Mouse (Mus musculus): Measurements from ENCODE around the gene Btf3l4. TPM values are rescaled to one million over a fixed set of nuclear protein-coding genes. Genes with fewer than 3 reads are reported as not detected.

The Btf3l4 gene
- polyA plus RNA-seq, 1 experiment from 2014 or later, result 146 TPM

GRCm38 (mm10) chr4:108789258-108789936 is 44.0 kb downstream of the Btf3l4 start:
- Histone ChIP-seq H3K4me2 (replicated peaks; ENCODE audit: low read depth, low read length) (no peak overlapping the region), H3K4me1 (ENCODE audit: insufficient read depth, low read length) (no peaks in the 10 kb centered on the region)

GRCm38 (mm10) chr4:108782421-108783085 is 50.9 kb downstream of the Btf3l4 start:
- H3K9ac ChIP-seq (replicated peaks; ENCODE audit: low read length), result no peak overlapping the region
- H3K4me1 ChIP-seq (ENCODE audit: insufficient read depth, low read length), result peaks cover 8% of the 10 kb centered on the region; the same call in 1 of the 2 replicates
- H3K27ac ChIP-seq (ENCODE audit: low read length), result no peak overlapping the region
- no peaks in the 10 kb centered on the region for H3K36me3 ChIP-seq (ENCODE audit: insufficient read depth, low read length)
- WGBS, result 46% methylated on average over 8 of the region's 8 CpGs
- no peak overlapping the region for H3K4me3 ChIP-seq (ENCODE audit: low read length)
- H3K9me3 ChIP-seq (ENCODE audit: low read length), result no peaks in the 10 kb centered on the region
- no peak for ATAC-seq (ENCODE audit: low FRiP score, low TSS enrichment)
- no peaks in the 10 kb centered on the region for H3K27me3 ChIP-seq (ENCODE audit: insufficient read depth, low read length)
- H3K4me2 ChIP-seq (replicated peaks; ENCODE audit: low read depth, low read length), result no peak overlapping the region

More at GRCm38 (mm10) chr4:108789258-108789936, 44.0 kb downstream of the Btf3l4 start:
- Histone ChIP-seq H3K9ac (replicated peaks; ENCODE audit: low read length) (no peak overlapping the region), H3K36me3 (ENCODE audit: insufficient read depth, low read length) (no peaks in the 10 kb centered on the region), H3K27ac (ENCODE audit: low read length) (no peak overlapping the region), H3K4me3 (ENCODE audit: low read length) (no peak overlapping the region), H3K27me3 (ENCODE audit: insufficient read depth, low read length) (no peaks in the 10 kb centered on the region), H3K9me3 (ENCODE audit: low read length) (no peaks in the 10 kb centered on the region)
- no peak for ATAC-seq (ENCODE audit: low FRiP score, low TSS enrichment)
- WGBS, result 75% methylated on average over 6 of the region's 6 CpGs

GRCm38 (mm10) chr4:108781596-108781995 is 51.8 kb downstream of the Btf3l4 start:
- 73% methylated on average over 3 of the region's 3 CpGs for WGBS
- no peak overlapping the region for H3K27ac ChIP-seq (ENCODE audit: low read length)
- peak overlapping the region; percentile 75; the same call in 1 of the 2 replicates for H3K4me2 ChIP-seq (replicated peaks; ENCODE audit: low read depth, low read length)
- peaks cover 8% of the 10 kb centered on the region; the same call in 1 of the 2 replicates for H3K4me1 ChIP-seq (ENCODE audit: insufficient read depth, low read length)
- H3K9me3 ChIP-seq (ENCODE audit: low read length), result no peaks in the 10 kb centered on the region
- H3K36me3 ChIP-seq (ENCODE audit: insufficient read depth, low read length), result no peaks in the 10 kb centered on the region
- no peaks in the 10 kb centered on the region for H3K27me3 ChIP-seq (ENCODE audit: insufficient read depth, low read length)
- ATAC-seq (ENCODE audit: low FRiP score, low TSS enrichment), result no peak
- H3K4me3 ChIP-seq (ENCODE audit: low read length), result peak overlapping the region; percentile 76; the same call in 1 of the 2 replicates
- no peak overlapping the region for H3K9ac ChIP-seq (replicated peaks; ENCODE audit: low read length)

GRCm38 (mm10) chr4:108780864-108781205 is 52.6 kb downstream of the Btf3l4 start:
- Histone ChIP-seq H3K4me3 (ENCODE audit: low read length) (peak overlapping the region; percentile 76), H3K9me3 (ENCODE audit: low read length) (no peaks in the 10 kb centered on the region), H3K4me1 (ENCODE audit: insufficient read depth, low read length) (peaks cover 8% of the 10 kb centered on the region; the same call in 1 of the 2 replicates), H3K27ac (ENCODE audit: low read length) (peak overlapping the region; percentile 95; the same call in 1 of the 2 replicates), H3K27me3 (ENCODE audit: insufficient read depth, low read length) (no peaks in the 10 kb centered on the region), H3K4me2 (replicated peaks; ENCODE audit: low read depth, low read length) (peak overlapping the region; percentile 75), H3K36me3 (ENCODE audit: insufficient read depth, low read length) (no peaks in the 10 kb centered on the region), H3K9ac (replicated peaks; ENCODE audit: low read length) (peak overlapping the region; percentile 99)
- no peak for ATAC-seq (ENCODE audit: low FRiP score, low TSS enrichment)
- WGBS, result under 1% methylated on average over 14 of the region's 20 CpGs

- peak within 1 kb of the TSS; percentile 75 for H3K4me2 ChIP-seq (replicated peaks; ENCODE audit: low read depth, low read length)
- peak; percentile 95 for ATAC-seq (ENCODE audit: low FRiP score, low TSS enrichment)
- under 1% methylated on average over 98 of the region's 111 CpGs for WGBS
These were observed 53.2 kb downstream of the Btf3l4 start, which contains the start of gene Zfyve9 for GRCm38 (mm10) chr4:108780057-108780863. TSS of gene Zfyve9 (minus strand) at chr4:108780798.

GRCm38 (mm10) chr4:108779763-108780056 is 53.7 kb downstream of the Btf3l4 start:
- 0% methylated on average over 7 of the region's 7 CpGs for WGBS
- peak overlapping the region; percentile 76 for H3K4me3 ChIP-seq (ENCODE audit: low read length)
- ATAC-seq (ENCODE audit: low FRiP score, low TSS enrichment), result no peak
- peak overlapping the region; percentile 95 for H3K27ac ChIP-seq (ENCODE audit: low read length)
- H3K36me3 ChIP-seq (ENCODE audit: insufficient read depth, low read length), result no peaks in the 10 kb centered on the region
- no peaks in the 10 kb centered on the region for H3K9me3 ChIP-seq (ENCODE audit: low read length)
- peaks cover 8% of the 10 kb centered on the region; the same call in 1 of the 2 replicates for H3K4me1 ChIP-seq (ENCODE audit: insufficient read depth, low read length)
- no peaks in the 10 kb centered on the region for H3K27me3 ChIP-seq (ENCODE audit: insufficient read depth, low read length)
- H3K9ac ChIP-seq (replicated peaks; ENCODE audit: low read length), result peak overlapping the region; percentile 99
- H3K4me2 ChIP-seq (replicated peaks; ENCODE audit: low read depth, low read length), result peak overlapping the region; percentile 75

More at GRCm38 (mm10) chr4:108780057-108780863, 53.2 kb downstream of the Btf3l4 start, which contains the start of gene Zfyve9:
- Histone ChIP-seq H3K36me3 (ENCODE audit: insufficient read depth, low read length) (no peaks in the 10 kb centered on the region), H3K4me1 (ENCODE audit: insufficient read depth, low read length) (peaks cover 8% of the 10 kb centered on the region; the same call in 1 of the 2 replicates), H3K9me3 (ENCODE audit: low read length) (no peaks in the 10 kb centered on the region), H3K4me3 (ENCODE audit: low read length) (peak within 1 kb of the TSS; percentile 76), H3K9ac (replicated peaks; ENCODE audit: low read length) (peak within 1 kb of the TSS; percentile 99), H3K27ac (ENCODE audit: low read length) (peak within 1 kb of the TSS; percentile 95), H3K27me3 (ENCODE audit: insufficient read depth, low read length) (no peaks in the 10 kb centered on the region)

- ATAC-seq (ENCODE audit: low FRiP score, low TSS enrichment), result no peak
- no peaks in the 10 kb centered on the region for H3K27me3 ChIP-seq (ENCODE audit: insufficient read depth, low read length)
- H3K9ac ChIP-seq (replicated peaks; ENCODE audit: low read length), result no peak overlapping the region
- H3K4me2 ChIP-seq (replicated peaks; ENCODE audit: low read depth, low read length), result no peak overlapping the region
- no peaks in the 10 kb centered on the region for H3K4me1 ChIP-seq (ENCODE audit: insufficient read depth, low read length)
- H3K4me3 ChIP-seq (ENCODE audit: low read length), result no peak overlapping the region
- H3K27ac ChIP-seq (ENCODE audit: low read length), result no peak overlapping the region
- H3K9me3 ChIP-seq (ENCODE audit: low read length), result no peaks in the 10 kb centered on the region
- no peaks in the 10 kb centered on the region for H3K36me3 ChIP-seq (ENCODE audit: insufficient read depth, low read length)
These were observed 64.9 kb downstream of the Btf3l4 start for GRCm38 (mm10) chr4:108768527-108768926.

Other genes starting within 250 kb of the Btf3l4 start
- 33.7 and 34.0 TPM in 2 replicates for gene Cc2d1b, start 213.7 kb downstream of the Btf3l4 start, polyA plus RNA-seq (2015; fragmentation: Nextera tagmentation; extraction: Ambion mirVana)
- 0.50 and 1.2 TPM in 2 replicates for gene 3110021N24Rik, start 114.0 kb downstream of the Btf3l4 start, polyA plus RNA-seq (2015; fragmentation: Nextera tagmentation; extraction: Ambion mirVana)
- gene Zfyve9, start 52.8 kb downstream of the Btf3l4 start, polyA plus RNA-seq (2015; fragmentation: Nextera tagmentation; extraction: Ambion mirVana), result 2.8 and 3.4 TPM in 2 replicates
- 104 and 108 TPM in 2 replicates for gene Txndc12, start 987 bp upstream of the Btf3l4 start, polyA plus RNA-seq (2015; fragmentation: Nextera tagmentation; extraction: Ambion mirVana)
- 65.4 and 67.5 TPM in 2 replicates for gene Kti12, start 14.2 kb upstream of the Btf3l4 start, polyA plus RNA-seq (2015; fragmentation: Nextera tagmentation; extraction: Ambion mirVana)
- gene A730015C16Rik, start 15.0 kb upstream of the Btf3l4 start, polyA plus RNA-seq (2015; fragmentation: Nextera tagmentation; extraction: Ambion mirVana), result 1.1 and 1.4 TPM in 2 replicates
- gene Rab3b, start 45.4 kb upstream of the Btf3l4 start, polyA plus RNA-seq (2015; fragmentation: Nextera tagmentation; extraction: Ambion mirVana), result 23.9 and 26.9 TPM in 2 replicates
- 65.0 and 65.1 TPM in 2 replicates for gene Nrd1, start 167.0 kb upstream of the Btf3l4 start, polyA plus RNA-seq (2015; fragmentation: Nextera tagmentation; extraction: Ambion mirVana)